Mouse (Mus musculus) stomach, postnatal 0 days (tissue): ENCODE data around the gene Tbk1. TPM values are rescaled to one million over a fixed set of nuclear protein-coding genes. Genes with fewer than 3 reads are reported as not detected.
A peak's percentile ranks its signal among the peaks of the same experiment; 100 is the strongest.

Experiments
- ATAC-seq: fragments of 200-750 bp; cut with Nextera tagmentation; 2 replicates; pipeline ENCODE4 v1.8.0; 2017; ENCODE audit not compliant: low FRiP score, low TSS enrichment
- DNase-seq: peaks from one replicate; pipeline ENCODE4 v3.0.0-alpha.2; 2016; ENCODE audit warnings: low spot score
- H3K27ac ChIP-seq: fragments of 300-500 bp; sonication (generic); replicated peaks from 2 replicates; pipeline ENCODE4 v1.5.1; 2014; ENCODE audit warnings: mild to moderate bottlenecking, control low read depth
- H3K27me3 ChIP-seq: fragments of 300-500 bp; sonication (generic); 2 replicates; pipeline ENCODE4 v1.6.1; 2014; ENCODE audit warnings: low read length; ENCODE audit not compliant: control insufficient read depth, insufficient read depth
- H3K36me3 ChIP-seq: fragments of 300-500 bp; sonication (generic); 2 replicates; pipeline ENCODE4 v1.6.1; 2014; ENCODE audit warnings: low read length, mixed read lengths; ENCODE audit not compliant: control insufficient read depth, insufficient read depth
- H3K4me1 ChIP-seq: fragments of 300-500 bp; sonication (generic); replicated peaks from 2 replicates; pipeline ENCODE4 v1.6.1; 2014; ENCODE audit warnings: antibody characterized with exemption; ENCODE audit not compliant: control insufficient read depth, insufficient read depth
- H3K4me2 ChIP-seq: fragments of 300-500 bp; sonication (generic); replicated peaks from 2 replicates; pipeline ENCODE4 v1.6.1; 2014; ENCODE audit warnings: low read depth, mild to moderate bottlenecking, control low read depth, moderate library complexity
- H3K4me3 ChIP-seq: fragments of 300-500 bp; sonication (generic); 2 replicates; pipeline ENCODE4 v1.5.1; 2014; ENCODE audit warnings: low read depth, low read length, control low read depth
- H3K9ac ChIP-seq: fragments of 300-500 bp; sonication (generic); 2 replicates; pipeline ENCODE4 v1.6.1; 2014; ENCODE audit warnings: mild to moderate bottlenecking, low read length, control low read depth, mixed read lengths
- H3K9me3 ChIP-seq: fragments of 300-500 bp; sonication (generic); 2 replicates; pipeline ENCODE4 v1.6.1; 2016; ENCODE audit warnings: low read length; ENCODE audit not compliant: control insufficient read depth
- CTCF ChIP-seq: IDR thresholded peaks from 2 replicates; pipeline ENCODE4 v1.5.1; 2016; ENCODE audit warnings: antibody characterized with exemption, low read depth, mild to moderate bottlenecking, moderate library complexity
- EP300 ChIP-seq: optimal IDR thresholded peaks from 2 replicates; pipeline ENCODE3; 2016; ENCODE audit warnings: antibody characterized with exemption
- WGBS: fragments of 180-500 bp; shearing (Covaris S2); extraction: QIAGEN DNeasy Blood & Tissue Kit; methylation state at CpG from one replicate; pipeline ENCODE4 v1.1.7; 2014; 5-methylcytosine and 5-hydroxymethylcytosine counted together
- polyA plus RNA-seq: library from polyadenylated mRNA; unstranded; fragments of >200 nt; fragmentation: Nextera tagmentation; extraction: Ambion mirVana; gene quantifications from 2 replicates; pipeline ENCODE4 v1.2.1, GENCODE M21; 2015

Tbk1 gene
- polyA plus RNA-seq, 1 experiment from 2014 or later: 16.6 TPM

GRCm38 (mm10) chr10:121626186-121626882 is 39.7 kb upstream of the Tbk1 start, which contains the start of gene Xpot:
TSS of gene Xpot (minus strand) at chr10:121626332.
- H3K4me3 ChIP-seq: peak within 1 kb of the TSS; percentile 89
- H3K4me2 ChIP-seq: peak within 1 kb of the TSS; percentile 64
- H3K9ac ChIP-seq: peak within 1 kb of the TSS; percentile 89
- peak; percentile 99 for DNase-seq
- TF ChIP-seq EP300 (no peak), CTCF (peak; percentile 20; the same call in 1 of the 2 replicates)
- H3K27me3 ChIP-seq: no peaks in the 10 kb centered on the region
- H3K27ac ChIP-seq: peak within 1 kb of the TSS; percentile 95
- ATAC-seq: peak; percentile 99
- under 1% methylated on average over 67 of the region's 70 CpGs for WGBS
- H3K4me1 ChIP-seq: no peaks in the 10 kb centered on the region
- no peaks in the 10 kb centered on the region for H3K9me3 ChIP-seq
- no peaks in the 10 kb centered on the region; the same call in 1 of the 2 replicates for H3K36me3 ChIP-seq

GRCm38 (mm10) chr10:121625407-121626185 is 39.0 kb upstream of the Tbk1 start:
- Histone ChIP-seq H3K9me3 (no peaks in the 10 kb centered on the region), H3K27ac (peak overlapping the region; percentile 95), H3K4me2 (peak overlapping the region; percentile 64), H3K27me3 (no peaks in the 10 kb centered on the region), H3K9ac (peak overlapping the region; percentile 89), H3K4me1 (no peaks in the 10 kb centered on the region), H3K4me3 (peak overlapping the region; percentile 89), H3K36me3 (no peaks in the 10 kb centered on the region; the same call in 1 of the 2 replicates)
- under 1% methylated on average over 40 of the region's 41 CpGs for WGBS
- DNase-seq (no peak), ATAC-seq (peak; percentile 58)
- TF ChIP-seq CTCF (no peak), EP300 (peak; percentile 19)

- H3K4me2 ChIP-seq: peak overlapping the region; percentile 64
- H3K27ac ChIP-seq: no peak overlapping the region; the same call in 1 of the 2 replicates
Measured at GRCm38 (mm10) chr10:121625006-121625405, 38.4 kb upstream of the Tbk1 start.

GRCm38 (mm10) chr10:121623670-121624069 is 37.1 kb upstream of the Tbk1 start:
- ATAC-seq: no peak

More at GRCm38 (mm10) chr10:121625006-121625405, 38.4 kb upstream of the Tbk1 start:
- TF ChIP-seq EP300 (no peak), CTCF (no peak)
- WGBS: 7% methylated on average over 9 of the region's 9 CpGs
- Histone ChIP-seq H3K9me3 (no peaks in the 10 kb centered on the region), H3K27me3 (no peaks in the 10 kb centered on the region), H3K36me3 (peaks cover 4% of the 10 kb centered on the region; the same call in 1 of the 2 replicates), H3K4me1 (no peaks in the 10 kb centered on the region), H3K9ac (peak overlapping the region; percentile 48; the same call in 1 of the 2 replicates), H3K4me3 (peak overlapping the region; percentile 89)
- ATAC-seq (no peak), DNase-seq (no peak)

GRCm38 (mm10) chr10:121622431-121622830 is 35.8 kb upstream of the Tbk1 start:
- Histone ChIP-seq H3K36me3 (peaks cover 9% of the 10 kb centered on the region; the same call in 1 of the 2 replicates), H3K4me3 (no peak overlapping the region), H3K4me1 (no peaks in the 10 kb centered on the region), H3K9me3 (no peaks in the 10 kb centered on the region), H3K9ac (no peak overlapping the region), H3K27me3 (no peaks in the 10 kb centered on the region), H3K4me2 (no peak overlapping the region), H3K27ac (no peak overlapping the region)
- no peak for TF ChIP-seq EP300
- no peak for TF ChIP-seq CTCF
- ATAC-seq: no peak
- 75% methylated on average over 6 of the region's 6 CpGs for WGBS
- no peak for DNase-seq

More at GRCm38 (mm10) chr10:121623670-121624069, 37.1 kb upstream of the Tbk1 start:
- H3K27ac ChIP-seq: no peak overlapping the region
- no peak overlapping the region for H3K9ac ChIP-seq
- WGBS: 67% methylated on average over 7 of the region's 7 CpGs
- no peak overlapping the region for H3K4me2 ChIP-seq
- no peak overlapping the region for H3K4me3 ChIP-seq
- no peaks in the 10 kb centered on the region for H3K27me3 ChIP-seq
- peaks cover 4% of the 10 kb centered on the region; the same call in 1 of the 2 replicates for H3K36me3 ChIP-seq
- no peak for DNase-seq
- no peak for TF ChIP-seq EP300
- TF ChIP-seq CTCF: no peak
- H3K4me1 ChIP-seq: no peaks in the 10 kb centered on the region
- H3K9me3 ChIP-seq: no peaks in the 10 kb centered on the region
